Mouse (Mus musculus): ENCODE measurements around the gene Cdcp1. TPM values are rescaled to one million over a fixed set of nuclear protein-coding genes. Genes with fewer than 3 reads are reported as not detected.

The Cdcp1 gene
- polyA plus RNA-seq, 1 experiment = not detected

GRCm38 (mm10) chr9:123124413-123124981, 91.3 kb downstream of the Cdcp1 start:
- Histone ChIP-seq H3K79me2 (ENCODE audit: control insufficient read depth, insufficient read depth) (no peaks in the 10 kb centered on the region), H3K36me3 (ENCODE audit: control insufficient read depth, insufficient read depth) (peaks cover 41% of the 10 kb centered on the region), H3K4me3 (no peak overlapping the region), H3K4me2 (ENCODE audit: low read depth) (peak overlapping the region; percentile 41), H3ac (ENCODE audit: control insufficient read depth, insufficient read length) (no peak overlapping the region), H3K27me3 (ENCODE audit: control insufficient read depth, insufficient read depth, insufficient read length) (no peaks in the 10 kb centered on the region)
- TF ChIP-seq REST (IDR thresholded peaks at IDR 0.05; ENCODE audit: insufficient read depth, insufficient read length) = no peak
- no peak for TF ChIP-seq POLR2A (IDR thresholded peaks at IDR 0.05; ENCODE audit: insufficient read length, low read depth)
- TF ChIP-seq TCF12 (IDR thresholded peaks at IDR 0.05; ENCODE audit: insufficient read depth, poor library complexity, severe bottlenecking) = no peak
- no peak for TF ChIP-seq USF1 (IDR thresholded peaks at IDR 0.05; ENCODE audit: low read depth)
- TF ChIP-seq MYOG (IDR thresholded peaks at IDR 0.05; ENCODE audit: control insufficient read depth in 1 of 3, insufficient read depth in 1 of 3, insufficient read length in 2 of 3, low read depth in 2 of 3) = no peak
- no peak for TF ChIP-seq POLR2AphosphoS2 (IDR thresholded peaks at IDR 0.05; ENCODE audit: insufficient read length, low read depth)
- TF ChIP-seq TCF3 (IDR thresholded peaks at IDR 0.05; ENCODE audit: insufficient read length, low read depth) = no peak
- no peak for TF ChIP-seq E2F4 (IDR thresholded peaks at IDR 0.05; ENCODE audit: insufficient read depth)
- TF ChIP-seq CEBPB (IDR thresholded peaks at IDR 0.05; ENCODE audit: insufficient read depth, poor library complexity, severe bottlenecking) = peak; percentile 79

DNA sequence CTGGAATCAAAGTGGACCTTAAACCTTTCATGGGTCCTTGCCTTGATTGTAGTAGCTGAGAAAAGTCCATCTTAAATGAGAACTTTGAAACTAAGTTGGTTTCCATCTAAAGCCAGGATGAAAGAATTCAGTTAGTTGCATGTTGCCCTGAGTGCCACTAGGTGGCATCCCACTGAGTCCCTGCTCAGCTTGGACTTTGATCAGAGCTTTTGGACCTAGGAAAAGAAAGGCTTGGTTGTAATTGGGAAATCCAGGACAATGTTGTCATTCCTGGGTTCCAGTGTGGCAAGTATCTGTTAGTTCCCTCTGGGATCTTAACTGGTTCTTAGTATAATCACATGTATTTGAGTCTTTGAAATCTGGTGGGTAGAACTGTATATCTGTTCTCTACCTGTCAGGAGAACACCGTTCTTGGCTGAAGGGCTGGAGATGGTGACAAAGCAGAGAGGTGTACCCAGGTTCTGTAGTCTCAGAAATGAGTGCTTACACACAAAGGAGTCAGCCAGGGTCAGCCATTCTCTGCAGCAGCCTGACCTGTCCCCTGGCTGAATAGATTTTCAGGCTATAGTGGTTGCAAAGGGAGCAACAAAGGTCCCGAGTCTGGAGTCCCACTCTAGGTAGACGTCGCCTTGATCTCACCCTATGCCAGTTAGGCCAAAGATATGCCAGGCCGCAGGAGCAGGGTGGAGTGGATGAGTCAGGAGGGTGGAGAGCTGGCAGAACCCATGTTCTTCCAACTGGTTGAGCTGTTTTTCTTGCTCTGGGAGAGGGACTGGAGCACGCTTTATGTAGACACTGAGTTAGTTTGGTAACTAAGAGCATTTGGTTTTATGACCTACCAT, 92.0 kb downstream of the Cdcp1 start:
- H3K79me2 ChIP-seq (ENCODE audit: control insufficient read depth, insufficient read depth) = no peaks in the 10 kb centered on the region
- TF ChIP-seq MYOG (IDR thresholded peaks at IDR 0.05; ENCODE audit: control insufficient read depth in 1 of 3, insufficient read depth in 1 of 3, insufficient read length in 2 of 3, low read depth in 2 of 3) (no peak), CEBPB (IDR thresholded peaks at IDR 0.05; ENCODE audit: insufficient read depth, poor library complexity, severe bottlenecking) (no peak), E2F4 (IDR thresholded peaks at IDR 0.05; ENCODE audit: insufficient read depth) (no peak), SRF (IDR thresholded peaks at IDR 0.05; ENCODE audit: control insufficient read depth, insufficient read length, low read depth) (no peak), POLR2AphosphoS2 (IDR thresholded peaks at IDR 0.05; ENCODE audit: insufficient read length, low read depth) (no peak)
- peak overlapping the region; percentile 41 for H3K4me2 ChIP-seq (ENCODE audit: low read depth)
- no peak overlapping the region for H3K4me3 ChIP-seq
- H3ac ChIP-seq (ENCODE audit: control insufficient read depth, insufficient read length) = no peak overlapping the region
- peaks cover 41% of the 10 kb centered on the region for H3K36me3 ChIP-seq (ENCODE audit: control insufficient read depth, insufficient read depth)
- H3K27me3 ChIP-seq (ENCODE audit: control insufficient read depth, insufficient read depth, insufficient read length) = no peaks in the 10 kb centered on the region

- no peak overlapping the region for H3K4me3 ChIP-seq
- peaks cover 40% of the 10 kb centered on the region for H3K36me3 ChIP-seq (ENCODE audit: control insufficient read depth, insufficient read depth)
- H3K4me2 ChIP-seq (ENCODE audit: low read depth) = no peak overlapping the region
- H3K79me2 ChIP-seq (ENCODE audit: control insufficient read depth, insufficient read depth) = no peaks in the 10 kb centered on the region
- no peak overlapping the region for H3ac ChIP-seq (ENCODE audit: control insufficient read depth, insufficient read length)
- H3K27me3 ChIP-seq (ENCODE audit: control insufficient read depth, insufficient read depth, insufficient read length) = no peaks in the 10 kb centered on the region
- TF ChIP-seq USF1 (IDR thresholded peaks at IDR 0.05; ENCODE audit: low read depth) = no peak
- no peak for TF ChIP-seq SRF (IDR thresholded peaks at IDR 0.05; ENCODE audit: control insufficient read depth, insufficient read length, low read depth)
- no peak for TF ChIP-seq TCF3 (IDR thresholded peaks at IDR 0.05; ENCODE audit: insufficient read length, low read depth)
- no peak for TF ChIP-seq POLR2AphosphoS2 (IDR thresholded peaks at IDR 0.05; ENCODE audit: insufficient read length, low read depth)
Observed at GRCm38 (mm10) chr9:123123017-123123416, 92.8 kb downstream of the Cdcp1 start.

Other genes with a start within 250 kb of the Cdcp1 start
- 6.4 TPM for gene Tmem42, start 194.7 kb downstream of the Cdcp1 start, polyA plus RNA-seq (2012; fragmentation: generic; extraction: Trizol)
- gene Tgm4, start 181.3 kb downstream of the Cdcp1 start, polyA plus RNA-seq (2012; fragmentation: generic; extraction: Trizol) = 0.25 TPM
- 44.0 TPM for gene Zdhhc3, start 102.8 kb downstream of the Cdcp1 start, polyA plus RNA-seq (2012; fragmentation: generic; extraction: Trizol)
- 28.2 TPM for gene Exosc7, start 102.8 kb downstream of the Cdcp1 start, polyA plus RNA-seq (2012; fragmentation: generic; extraction: Trizol)
- gene Clec3b, start 65.1 kb downstream of the Cdcp1 start, polyA plus RNA-seq (2012; fragmentation: generic; extraction: Trizol) = 0.10 TPM
- gene Tmem158, start 44.7 kb upstream of the Cdcp1 start, polyA plus RNA-seq (2012; fragmentation: generic; extraction: Trizol) = 14.0 TPM
- gene Lars2, start 150.9 kb upstream of the Cdcp1 start, polyA plus RNA-seq (2012; fragmentation: generic; extraction: Trizol) = 579 TPM